Mouse (Mus musculus): ENCODE data around the gene Fbxo4.
A peak's percentile ranks its signal among the peaks of the same experiment; 100 is the strongest.

Fbxo4 gene

GRCm38 (mm10) chr15:3979061-3979848 is at the start of gene Fbxo4:
TSS of gene Fbxo4 (minus strand) at chr15:3979573.
- peak; percentile 81 to 85 for DNase-seq (ENCODE audit: low spot score in 2 of 2)

- no peak for DNase-seq (ENCODE audit: low spot score in 2 of 2)
Measured at GRCm38 (mm10) chr15:4028960-4029359, 49.6 kb upstream of the Fbxo4 start.

GRCm38 (mm10) chr15:4028411-4028700 is 49.0 kb upstream of the Fbxo4 start:
- no peak for DNase-seq (ENCODE audit: low spot score in 2 of 2)

- no peak for DNase-seq (ENCODE audit: low spot score in 2 of 2)
Measured at GRCm38 (mm10) chr15:4027671-4028410, 48.5 kb upstream of the Fbxo4 start.

GRCm38 (mm10) chr15:4026831-4027584 is 47.6 kb upstream of the Fbxo4 start:
- DNase-seq (ENCODE audit: low spot score in 2 of 2) = peak; percentile 75 to 81

- peak; percentile 71 to 84 for DNase-seq (ENCODE audit: low spot score in 2 of 2)
Measured at GRCm38 (mm10) chr15:4026231-4026773, 46.9 kb upstream of the Fbxo4 start, which contains the start of gene Oxct1. TSS of gene Oxct1 (plus strand) at chr15:4026383.

- no peak for DNase-seq (ENCODE audit: low spot score in 2 of 2)
Measured at GRCm38 (mm10) chr15:4025508-4025904, 46.1 kb upstream of the Fbxo4 start.

GRCm38 (mm10) chr15:4024726-4025507 is 45.5 kb upstream of the Fbxo4 start:
- no peak for DNase-seq (ENCODE audit: low spot score in 2 of 2)

GRCm38 (mm10) chr15:4023747-4024146 is 44.4 kb upstream of the Fbxo4 start:
- DNase-seq (ENCODE audit: low spot score in 2 of 2) = no peak

GRCm38 (mm10) chr15:4020711-4021110 is 41.3 kb upstream of the Fbxo4 start:
- DNase-seq (ENCODE audit: low spot score in 2 of 2) = no peak

- DNase-seq (ENCODE audit: low spot score in 2 of 2) = no peak
Measured at GRCm38 (mm10) chr15:4013873-4014272, 34.5 kb upstream of the Fbxo4 start.

GRCm38 (mm10) chr15:4000536-4000935 is 21.2 kb upstream of the Fbxo4 start:
- no peak for DNase-seq (ENCODE audit: low spot score in 2 of 2)

GRCm38 (mm10) chr15:3999144-3999543 is 19.8 kb upstream of the Fbxo4 start:
- no peak for DNase-seq (ENCODE audit: low spot score in 2 of 2)

- DNase-seq (ENCODE audit: low spot score in 2 of 2) = no peak
Measured at GRCm38 (mm10) chr15:3996267-3997010, 17.1 kb upstream of the Fbxo4 start.

GRCm38 (mm10) chr15:3995448-3996266 is 16.3 kb upstream of the Fbxo4 start, which contains the start of gene AW549877:
TSS of gene AW549877 (minus strand) at chr15:3995744.
- DNase-seq (ENCODE audit: low spot score in 2 of 2) = peak; percentile 95 to 98

GRCm38 (mm10) chr15:3994852-3995447 is 15.6 kb upstream of the Fbxo4 start:
- DNase-seq (ENCODE audit: low spot score in 2 of 2) = no peak

GRCm38 (mm10) chr15:3987981-3988380 is 8.6 kb upstream of the Fbxo4 start:
- DNase-seq (ENCODE audit: low spot score in 2 of 2) = no peak

GRCm38 (mm10) chr15:3984876-3985275 is 5.5 kb upstream of the Fbxo4 start:
- DNase-seq (ENCODE audit: low spot score in 2 of 2) = no peak

- no peak for DNase-seq (ENCODE audit: low spot score in 2 of 2)
Measured at GRCm38 (mm10) chr15:3982732-3983131, 3.4 kb upstream of the Fbxo4 start.
